Mouse (Mus musculus): Measurements from ENCODE around the gene Serpind1. TPM values are rescaled to one million over a fixed set of nuclear protein-coding genes. Genes with fewer than 3 reads are reported as not detected.

Gene Serpind1
- polyA plus RNA-seq, 1 experiment, result 0.16 TPM

GRCm38 (mm10) chr16:17334574-17334973, 3.4 kb downstream of the Serpind1 start:
- Histone ChIP-seq H3K27me3 (ENCODE audit: control insufficient read depth, insufficient read depth, insufficient read length) (no peaks in the 10 kb centered on the region), H3K36me3 (ENCODE audit: control insufficient read depth, insufficient read depth) (no peaks in the 10 kb centered on the region), H3K79me2 (ENCODE audit: control insufficient read depth, insufficient read depth) (no peaks in the 10 kb centered on the region), H3K4me3 (ENCODE audit: insufficient read depth, poor library complexity, severe bottlenecking) (no peak overlapping the region), H3K79me3 (ENCODE audit: low read depth) (no peaks in the 10 kb centered on the region), H3ac (ENCODE audit: control insufficient read depth, insufficient read length, low read depth) (no peak overlapping the region)
- no peak for TF ChIP-seq MYOG (IDR thresholded peaks at IDR 0.05; ENCODE audit: control insufficient read depth, extremely low read depth, insufficient read length)
- no peak for TF ChIP-seq CEBPB (IDR thresholded peaks at IDR 0.05; ENCODE audit: low read depth)
- TF ChIP-seq MAX (IDR thresholded peaks at IDR 0.05), result no peak
- no peak for TF ChIP-seq FOSL1 (IDR thresholded peaks at IDR 0.05; ENCODE audit: insufficient read depth, low read length, poor library complexity, severe bottlenecking)
- no peak for TF ChIP-seq MYOD1 (IDR thresholded peaks at IDR 0.05; ENCODE audit: control insufficient read depth, insufficient read length, low read depth)
- no peak for TF ChIP-seq USF1 (IDR thresholded peaks at IDR 0.05; ENCODE audit: low read depth)
- TF ChIP-seq CTCF (IDR thresholded peaks at IDR 0.05; ENCODE audit: control insufficient read depth, insufficient read depth, insufficient read length), result no peak

- TF ChIP-seq MAX (IDR thresholded peaks at IDR 0.05) (no peak), USF1 (IDR thresholded peaks at IDR 0.05; ENCODE audit: low read depth) (no peak), CTCF (IDR thresholded peaks at IDR 0.05; ENCODE audit: control insufficient read depth, insufficient read depth, insufficient read length) (no peak), MYOD1 (IDR thresholded peaks at IDR 0.05; ENCODE audit: control insufficient read depth, insufficient read length, low read depth) (no peak), FOSL1 (IDR thresholded peaks at IDR 0.05; ENCODE audit: insufficient read depth, low read length, poor library complexity, severe bottlenecking) (no peak), MYOG (IDR thresholded peaks at IDR 0.05; ENCODE audit: control insufficient read depth, extremely low read depth, insufficient read length) (no peak), CEBPB (IDR thresholded peaks at IDR 0.05; ENCODE audit: low read depth) (no peak)
- Histone ChIP-seq H3K79me3 (ENCODE audit: low read depth) (no peaks in the 10 kb centered on the region), H3K27me3 (ENCODE audit: control insufficient read depth, insufficient read depth, insufficient read length) (no peaks in the 10 kb centered on the region), H3K79me2 (ENCODE audit: control insufficient read depth, insufficient read depth) (no peaks in the 10 kb centered on the region), H3K4me3 (ENCODE audit: insufficient read depth, poor library complexity, severe bottlenecking) (no peak overlapping the region), H3K36me3 (ENCODE audit: control insufficient read depth, insufficient read depth) (no peaks in the 10 kb centered on the region), H3ac (ENCODE audit: control insufficient read depth, insufficient read length, low read depth) (no peak overlapping the region)
Observed at GRCm38 (mm10) chr16:17336089-17336488, 4.9 kb downstream of the Serpind1 start.

- H3K36me3 ChIP-seq (ENCODE audit: control insufficient read depth, insufficient read depth), result no peaks in the 10 kb centered on the region
- H3ac ChIP-seq (ENCODE audit: control insufficient read depth, insufficient read length, low read depth), result no peak overlapping the region
- TF ChIP-seq MYOG (IDR thresholded peaks at IDR 0.05; ENCODE audit: control insufficient read depth, extremely low read depth, insufficient read length) (no peak), CTCF (IDR thresholded peaks at IDR 0.05; ENCODE audit: control insufficient read depth, insufficient read depth, insufficient read length) (no peak), CEBPB (IDR thresholded peaks at IDR 0.05; ENCODE audit: low read depth) (no peak), MYOD1 (IDR thresholded peaks at IDR 0.05; ENCODE audit: control insufficient read depth, insufficient read length, low read depth) (no peak), MAX (IDR thresholded peaks at IDR 0.05) (no peak), USF1 (IDR thresholded peaks at IDR 0.05; ENCODE audit: low read depth) (no peak), FOSL1 (IDR thresholded peaks at IDR 0.05; ENCODE audit: insufficient read depth, low read length, poor library complexity, severe bottlenecking) (no peak)
- no peaks in the 10 kb centered on the region for H3K79me3 ChIP-seq (ENCODE audit: low read depth)
- H3K27me3 ChIP-seq (ENCODE audit: control insufficient read depth, insufficient read depth, insufficient read length), result no peaks in the 10 kb centered on the region
- no peak overlapping the region for H3K4me3 ChIP-seq (ENCODE audit: insufficient read depth, poor library complexity, severe bottlenecking)
- no peaks in the 10 kb centered on the region for H3K79me2 ChIP-seq (ENCODE audit: control insufficient read depth, insufficient read depth)
Observed at GRCm38 (mm10) chr16:17339701-17340100, 8.5 kb downstream of the Serpind1 start.

DNA sequence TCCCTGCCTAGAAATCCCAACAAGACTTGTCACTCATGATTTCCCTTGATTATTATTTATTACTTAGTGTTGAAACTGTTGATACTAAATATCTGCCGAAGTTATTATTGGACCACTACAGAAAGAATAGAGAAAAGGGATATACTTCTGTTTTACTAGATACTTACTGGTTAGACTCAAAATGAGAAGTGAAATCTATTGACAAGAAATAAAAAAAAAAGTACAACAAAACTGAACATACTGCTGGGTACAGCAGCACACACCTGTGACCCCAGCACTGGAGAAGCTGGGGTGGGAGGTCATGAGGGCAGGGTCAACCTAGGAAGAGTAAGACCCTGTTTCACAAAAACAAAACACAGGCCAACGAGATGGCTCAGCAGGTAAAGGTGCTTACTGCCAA, 9.5 kb downstream of the Serpind1 start:
- H3K27me3 ChIP-seq (ENCODE audit: control insufficient read depth, insufficient read depth, insufficient read length), result no peaks in the 10 kb centered on the region
- no peaks in the 10 kb centered on the region for H3K79me2 ChIP-seq (ENCODE audit: control insufficient read depth, insufficient read depth)
- no peak overlapping the region for H3K4me3 ChIP-seq (ENCODE audit: insufficient read depth, poor library complexity, severe bottlenecking)
- no peaks in the 10 kb centered on the region for H3K79me3 ChIP-seq (ENCODE audit: low read depth)
- no peak overlapping the region for H3ac ChIP-seq (ENCODE audit: control insufficient read depth, insufficient read length, low read depth)
- TF ChIP-seq CEBPB (IDR thresholded peaks at IDR 0.05; ENCODE audit: low read depth) (no peak), USF1 (IDR thresholded peaks at IDR 0.05; ENCODE audit: low read depth) (no peak), FOSL1 (IDR thresholded peaks at IDR 0.05; ENCODE audit: insufficient read depth, low read length, poor library complexity, severe bottlenecking) (no peak), CTCF (IDR thresholded peaks at IDR 0.05; ENCODE audit: control insufficient read depth, insufficient read depth, insufficient read length) (no peak), MAX (IDR thresholded peaks at IDR 0.05) (no peak), MYOD1 (IDR thresholded peaks at IDR 0.05; ENCODE audit: control insufficient read depth, insufficient read length, low read depth) (no peak), MYOG (IDR thresholded peaks at IDR 0.05; ENCODE audit: control insufficient read depth, extremely low read depth, insufficient read length) (no peak)
- no peaks in the 10 kb centered on the region for H3K36me3 ChIP-seq (ENCODE audit: control insufficient read depth, insufficient read depth)

DNA sequence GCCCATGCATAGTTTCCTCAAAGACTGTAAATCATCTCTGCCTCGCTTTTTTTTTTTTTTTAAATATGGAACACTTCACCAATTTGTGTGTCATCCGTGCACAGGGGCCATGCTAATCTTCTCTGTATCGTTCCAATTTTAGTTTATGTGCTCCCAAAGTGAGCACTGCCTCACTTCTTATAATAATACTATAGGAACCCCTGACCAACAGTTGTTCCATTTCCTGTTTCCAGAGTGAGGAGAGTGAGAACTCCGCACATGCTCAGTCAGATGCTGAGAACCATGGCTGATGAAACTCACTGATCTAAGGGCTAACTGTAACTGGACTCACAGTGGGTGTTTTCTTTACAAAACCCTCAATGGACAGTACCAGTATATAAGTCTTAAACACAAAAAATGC, 10.7 kb downstream of the Serpind1 start:
- H3K36me3 ChIP-seq (ENCODE audit: control insufficient read depth, insufficient read depth), result no peaks in the 10 kb centered on the region
- no peaks in the 10 kb centered on the region for H3K79me3 ChIP-seq (ENCODE audit: low read depth)
- H3K79me2 ChIP-seq (ENCODE audit: control insufficient read depth, insufficient read depth), result no peaks in the 10 kb centered on the region
- H3ac ChIP-seq (ENCODE audit: control insufficient read depth, insufficient read length, low read depth), result no peak overlapping the region
- TF ChIP-seq FOSL1 (IDR thresholded peaks at IDR 0.05; ENCODE audit: insufficient read depth, low read length, poor library complexity, severe bottlenecking) (no peak), CEBPB (IDR thresholded peaks at IDR 0.05; ENCODE audit: low read depth) (no peak), MYOD1 (IDR thresholded peaks at IDR 0.05; ENCODE audit: control insufficient read depth, insufficient read length, low read depth) (no peak), MYOG (IDR thresholded peaks at IDR 0.05; ENCODE audit: control insufficient read depth, extremely low read depth, insufficient read length) (no peak), CTCF (IDR thresholded peaks at IDR 0.05; ENCODE audit: control insufficient read depth, insufficient read depth, insufficient read length) (no peak), MAX (IDR thresholded peaks at IDR 0.05) (no peak), USF1 (IDR thresholded peaks at IDR 0.05; ENCODE audit: low read depth) (no peak)
- no peaks in the 10 kb centered on the region for H3K27me3 ChIP-seq (ENCODE audit: control insufficient read depth, insufficient read depth, insufficient read length)
- no peak overlapping the region for H3K4me3 ChIP-seq (ENCODE audit: insufficient read depth, poor library complexity, severe bottlenecking)
